In the genomic region with DNA sequence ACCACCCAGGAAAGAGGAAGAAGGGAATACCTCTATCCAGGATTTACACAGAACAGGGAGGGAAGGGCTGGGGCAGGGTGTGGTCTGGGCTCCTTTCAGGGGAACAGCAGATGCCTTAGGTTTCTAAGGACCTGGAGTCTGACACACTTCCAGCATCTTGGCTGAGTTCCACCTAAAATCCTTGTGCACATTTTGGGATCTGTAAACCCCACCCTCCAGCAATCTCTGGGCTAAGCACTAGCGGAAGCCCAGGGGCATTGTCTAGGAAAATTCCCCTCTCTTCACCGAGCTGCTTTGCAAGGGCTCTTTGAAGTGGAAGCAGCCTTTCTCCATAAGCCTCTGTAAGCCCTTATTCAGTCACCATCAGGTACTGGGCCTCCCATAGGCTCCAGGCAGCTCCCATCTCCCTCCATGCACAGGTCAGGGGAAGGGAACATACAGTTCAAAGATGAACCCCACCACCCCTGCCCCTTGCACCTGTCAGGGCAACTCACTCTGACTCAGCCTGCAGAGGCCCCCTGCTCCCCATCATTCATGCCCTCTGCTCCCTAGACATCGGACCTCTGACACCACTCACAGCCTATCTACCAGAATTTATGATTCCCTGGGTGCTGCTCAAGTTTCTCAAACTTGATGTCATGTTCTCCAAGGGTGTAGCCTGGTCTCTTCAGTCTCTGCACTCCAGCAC, we compare ENCODE assay signal across 10 mouse cellular contexts. TPM values are rescaled to one million over a fixed set of nuclear protein-coding genes. Genes with fewer than 3 reads are reported as not detected.
DNase-seq lines count a peak whose midpoint lies in the region; ATAC-seq lines count a peak whose summit lies in the region.
"Had no signal": no experiment of that assay in that cellular context is flagged by ENCODE, and none has a peak within 500 bp of the region (broad histone marks: within the 10 kb centered on the region; RNA-seq: fewer than 3 reads in every experiment).

No protein-coding gene starts in this region.

- 21% methylated on average over 3 of the region's 3 CpGs for WGBS in forebrain, embryonic 13.5 days
- 38% methylated on average over 3 of the region's 3 CpGs for WGBS in lung, embryonic 16.5 days

- DNase-seq in kidney, postnatal 10 days = peak; percentile 43
- no peak for DNase-seq in kidney, adult 11 months
- DNase-seq in ES-CJ7 (ENCODE audit: low read depth, low spot score) = peak; percentile 83
- no peak for DNase-seq in thymus, postnatal 10 days (ENCODE audit: low spot score in 2 of 2)
- DNase-seq in cerebellum, postnatal 4 days (ENCODE audit: low spot score in 2 of 2) = no peak
- DNase-seq in left cerebral cortex, postnatal 36 days (ENCODE audit: low spot score in 2 of 2) = no peak
- DNase-seq: gastrocnemius, postnatal 25 days; right cerebral cortex, postnatal 25 days had no signal

- H3K4me2 ChIP-seq in forebrain, embryonic 13.5 days = no peak overlapping the region
- H3K4me2 ChIP-seq in lung, embryonic 16.5 days (ENCODE audit: low read depth, low read length) = no peak overlapping the region

- peaks cover 11% of the 10 kb centered on the region; the same call in 1 of the 2 replicates for H3K36me3 ChIP-seq in forebrain, embryonic 13.5 days (ENCODE audit: poor library complexity, severe bottlenecking)
- H3K36me3 ChIP-seq in lung, embryonic 16.5 days (ENCODE audit: control insufficient read depth, insufficient read depth, low read length) = peaks cover 8% of the 10 kb centered on the region; the same call in 1 of the 2 replicates

- no peak overlapping the region for H3K4me3 ChIP-seq in forebrain, embryonic 13.5 days
- no peak overlapping the region for H3K4me3 ChIP-seq in lung, embryonic 16.5 days (ENCODE audit: low read length)

- H3K27me3 ChIP-seq in forebrain, embryonic 13.5 days = no peaks in the 10 kb centered on the region
- H3K27me3 ChIP-seq in lung, embryonic 16.5 days (ENCODE audit: control insufficient read depth, insufficient read depth, low read depth, low read length) = no peaks in the 10 kb centered on the region

- peaks cover 42% of the 10 kb centered on the region for H3K4me1 ChIP-seq in forebrain, embryonic 13.5 days
- peaks cover 30% of the 10 kb centered on the region for H3K4me1 ChIP-seq in lung, embryonic 16.5 days (replicated peaks; ENCODE audit: control insufficient read depth, insufficient read depth, low read length)

- no peaks in the 10 kb centered on the region for H3K9me3 ChIP-seq in forebrain, embryonic 13.5 days (replicated peaks)
- no peaks in the 10 kb centered on the region for H3K9me3 ChIP-seq in lung, embryonic 16.5 days (ENCODE audit: control insufficient read depth, low read length)

- intact Hi-C loops in left cerebral cortex, postnatal 36 days (cut with DNase I) = no loop called here

- H3K27ac ChIP-seq in forebrain, embryonic 13.5 days = peak overlapping the region; percentile 58
- H3K27ac ChIP-seq in lung, embryonic 16.5 days (ENCODE audit: low read length) = peak overlapping the region; percentile 12; the same call in 1 of the 2 replicates

- H3K9ac ChIP-seq in forebrain, embryonic 13.5 days = 0 out of 2 replicates have a peak overlapping the region, but pooled peaks have one; percentile 23
- H3K9ac ChIP-seq in lung, embryonic 16.5 days (ENCODE audit: low read length) = no peak overlapping the region

- no peak for ATAC-seq in forebrain, embryonic 13.5 days
- ATAC-seq in lung, embryonic 16.5 days (ENCODE audit: low read depth) = no peak

RNA-seq across cellular contexts. Expression of a gene that starts 19.8 kb away (rescaled TPM):
- 80.2 and 81.1 TPM in 2 replicates for polyA plus RNA-seq in forebrain, embryonic 13.5 days (2015; fragmentation: Nextera tagmentation; extraction: Ambion mirVana)
- 81.0 and 81.4 TPM in 2 replicates for polyA plus RNA-seq in lung, embryonic 16.5 days (2015; fragmentation: Nextera tagmentation; extraction: Ambion mirVana)
- 10 to 100 TPM; 27.6 to 32.0 TPM for total RNA-seq in left cerebral cortex, postnatal 36 days (2021)

RNA-seq across cellular contexts. Expression of a gene that starts 36.5 kb away (rescaled TPM):
- polyA plus RNA-seq in forebrain, embryonic 13.5 days (2015; fragmentation: Nextera tagmentation; extraction: Ambion mirVana) = 4.1 and 4.8 TPM in 2 replicates
- polyA plus RNA-seq in lung, embryonic 16.5 days (2015; fragmentation: Nextera tagmentation; extraction: Ambion mirVana) = 11.7 and 12.1 TPM in 2 replicates
- 1 to 10 TPM in 1 of 2 experiments, under 1 TPM in 1; 0.86 to 1.4 TPM for total RNA-seq in left cerebral cortex, postnatal 36 days (2021)

Comparison
In these comparisons a context has a peak if more than half of its experiments do, and no peak if none do; other contexts are left out.
1. DNase-seq: peak in kidney, postnatal 10 days (single experiment) and ES-CJ7 (single experiment); none in kidney, adult 11 months (single experiment), thymus, postnatal 10 days (0 of 2), cerebellum, postnatal 4 days (0 of 2) and left cerebral cortex, postnatal 36 days (0 of 2).